Mouse (Mus musculus): ENCODE data around the gene Ifna1. TPM values are rescaled to one million over a fixed set of nuclear protein-coding genes. Genes with fewer than 3 reads are reported as not detected.
"Not testable (repeated sequence)": the region's sequence is repeated elsewhere in the genome, so short reads cannot be mapped to it uniquely, and the experiment has no call there.

Ifna1 gene
- polyA plus RNA-seq (2021) = not detected

- peaks cover 5% of the 10 kb centered on the region for H3K27me3 ChIP-seq
- CTCF ChIA-PET = interaction anchor here (1.3 kb wide), 1 partner anchor 11 kb away, joined by 4 read pairs; no protein-coding TSS in a partner anchor
- in situ Hi-C loops (cut with MboI; ENCODE audit: low pct_unique_long_range_greater_than_20kb) = loop anchor here (25.0 kb wide), 5 partner anchors 87 to 1737 kb away; partner anchors contain the start of genes Dmrta1, Gm13271, Gm13283 and Gm13290
- POLR2A ChIA-PET = no interaction called here
- TF ChIP-seq CTCF (IDR thresholded peaks at IDR 0.05) = no peak
- no peak for ATAC-seq
- DNase-seq (ENCODE audit: low read depth, low spot score) = no peak
Observed at GRCm38 (mm10) chr4:88849698-88850097, at the start of gene Ifna1. Gene Ifna1, plus strand, starts transcription at chr4:88850087.

GRCm38 (mm10) chr4:88802954-88803353 is 46.9 kb upstream of the Ifna1 start, which contains the start of gene Gm13287:
Gene Gm13287, plus strand, starts transcription at chr4:88803254.
- H3K27me3 ChIP-seq; DNase-seq (ENCODE audit: low read depth, low spot score); CTCF ChIA-PET; POLR2A ChIA-PET; ATAC-seq; in situ Hi-C loops (cut with MboI; ENCODE audit: low pct_unique_long_range_greater_than_20kb): not testable (repeated sequence)

GRCm38 (mm10) chr4:88805231-88805630 is 44.7 kb upstream of the Ifna1 start, which contains the start of gene Gm13288:
Gene Gm13288, plus strand, starts transcription at chr4:88805531.
- H3K27me3 ChIP-seq; DNase-seq (ENCODE audit: low read depth, low spot score); POLR2A ChIA-PET; ATAC-seq; CTCF ChIA-PET; in situ Hi-C loops (cut with MboI; ENCODE audit: low pct_unique_long_range_greater_than_20kb): not testable (repeated sequence)

- ATAC-seq; CTCF ChIA-PET; in situ Hi-C loops (cut with MboI; ENCODE audit: low pct_unique_long_range_greater_than_20kb); DNase-seq (ENCODE audit: low read depth, low spot score); H3K27me3 ChIP-seq; POLR2A ChIA-PET: not testable (repeated sequence)
Observed at GRCm38 (mm10) chr4:88805761-88806160, 44.1 kb upstream of the Ifna1 start.

- POLR2A ChIA-PET = no interaction called here
- TF ChIP-seq CTCF (IDR thresholded peaks at IDR 0.05) = no peak
- in situ Hi-C loops (cut with MboI; ENCODE audit: low pct_unique_long_range_greater_than_20kb) = no loop called here
- DNase-seq (ENCODE audit: low read depth, low spot score) = no peak
- CTCF ChIA-PET = no interaction called here
- no peaks in the 10 kb centered on the region for H3K27me3 ChIP-seq
- no peak for ATAC-seq
Observed at GRCm38 (mm10) chr4:88815928-88816327, 34.0 kb upstream of the Ifna1 start, which contains the start of gene Ifna7. Gene Ifna7, plus strand, starts transcription at chr4:88816228.

- no peak for TF ChIP-seq CTCF (IDR thresholded peaks at IDR 0.05)
- ATAC-seq (no peak), DNase-seq (ENCODE audit: low read depth, low spot score) (no peak)
- POLR2A ChIA-PET = no interaction called here
- in situ Hi-C loops (cut with MboI; ENCODE audit: low pct_unique_long_range_greater_than_20kb) = no loop called here
- no peaks in the 10 kb centered on the region for H3K27me3 ChIP-seq
- CTCF ChIA-PET = interaction anchor here (1.2 kb wide), 1 partner anchor 11 kb away, joined by 5 read pairs; no protein-coding TSS in a partner anchor
Observed at GRCm38 (mm10) chr4:88819659-88820058, 30.2 kb upstream of the Ifna1 start, which contains the start of gene Ifna11. Gene Ifna11, plus strand, starts transcription at chr4:88819959.

- no peaks in the 10 kb centered on the region for H3K27me3 ChIP-seq
- peak; percentile 34 for TF ChIP-seq CTCF (IDR thresholded peaks at IDR 0.05)
- DNase-seq (ENCODE audit: low read depth, low spot score) (no peak), ATAC-seq (no peak)
- in situ Hi-C loops (cut with MboI; ENCODE audit: low pct_unique_long_range_greater_than_20kb) = no loop called here
- POLR2A ChIA-PET = no interaction called here
- CTCF ChIA-PET = interaction anchor here (1.9 kb wide), 1 partner anchor 8 kb away, joined by 10 read pairs; no protein-coding TSS in a partner anchor
Observed at GRCm38 (mm10) chr4:88822995-88823394, 26.9 kb upstream of the Ifna1 start.

GRCm38 (mm10) chr4:88827116-88827515 is 22.8 kb upstream of the Ifna1 start, which contains the start of gene Ifna6:
Gene Ifna6, plus strand, starts transcription at chr4:88827416.
- POLR2A ChIA-PET; H3K27me3 ChIP-seq; CTCF ChIA-PET; DNase-seq (ENCODE audit: low read depth, low spot score); ATAC-seq: not testable (repeated sequence)
- in situ Hi-C loops (cut with MboI; ENCODE audit: low pct_unique_long_range_greater_than_20kb) = loop anchor here (25.0 kb wide), 4 partner anchors 665 to 1715 kb away; partner anchors contain the start of gene Dmrta1

DNA sequence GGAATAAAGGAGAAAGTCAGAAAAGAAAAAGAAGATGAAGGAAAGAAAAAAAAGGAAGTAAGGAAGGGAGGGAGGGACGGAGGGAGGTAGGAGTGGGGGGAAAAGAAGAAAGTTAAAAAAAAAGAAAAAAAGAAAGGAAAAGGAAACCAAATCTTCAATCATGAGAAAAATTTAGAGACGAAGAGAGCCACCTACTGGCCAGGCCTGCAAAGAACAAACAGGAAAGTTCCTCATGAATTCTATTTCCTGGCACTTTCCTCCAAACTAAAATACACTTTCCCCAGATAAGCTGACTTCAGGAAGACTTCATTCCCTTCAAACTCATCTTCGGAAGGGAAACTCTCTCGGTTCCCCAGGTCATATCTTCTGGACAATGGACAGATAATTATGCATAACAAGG is 19.4 kb upstream of the Ifna1 start:
- peak; percentile 30 for DNase-seq (ENCODE audit: low read depth, low spot score)
- POLR2A ChIA-PET = no interaction called here
- peak; percentile 97 for TF ChIP-seq CTCF (IDR thresholded peaks at IDR 0.05)
- in situ Hi-C loops (cut with MboI; ENCODE audit: low pct_unique_long_range_greater_than_20kb) = loop anchor here (5.0 to 25.0 kb wide), 5 partner anchors 258 to 1718 kb away; partner anchors contain the start of genes Dmrta1 and Ifna14
- H3K27me3 ChIP-seq = peaks cover 4% of the 10 kb centered on the region
- peak; percentile 27 for ATAC-seq
- CTCF ChIA-PET = interaction anchor here (1.0 to 3.0 kb wide), 18 partner anchors 8 to 669 kb away, joined by 3 to 31 read pairs (median 6); partner anchors contain the start of genes Ifna14 and Ifna4

GRCm38 (mm10) chr4:88835225-88835624 is 14.7 kb upstream of the Ifna1 start, which contains the start of gene Ifna5:
Gene Ifna5, plus strand, starts transcription at chr4:88835525.
- in situ Hi-C loops (cut with MboI; ENCODE audit: low pct_unique_long_range_greater_than_20kb) = loop anchor here (25.0 kb wide), 4 partner anchors 673 to 1723 kb away; partner anchors contain the start of gene Dmrta1
- H3K27me3 ChIP-seq; DNase-seq (ENCODE audit: low read depth, low spot score); ATAC-seq; CTCF ChIA-PET; POLR2A ChIA-PET: not testable (repeated sequence)

- TF ChIP-seq CTCF (IDR thresholded peaks at IDR 0.05) = peak; percentile 42
- ATAC-seq (no peak), DNase-seq (ENCODE audit: low read depth, low spot score) (no peak)
- H3K27me3 ChIP-seq = no peaks in the 10 kb centered on the region
- in situ Hi-C loops (cut with MboI; ENCODE audit: low pct_unique_long_range_greater_than_20kb) = loop anchor here (25.0 kb wide), 4 partner anchors 677 to 1727 kb away; partner anchors contain the start of gene Dmrta1
- ChIA-PET CTCF (interaction anchor here (1.1 kb wide), 1 partner anchor 10 kb away, joined by 4 read pairs; no protein-coding TSS in a partner anchor), POLR2A (no interaction called here)
Observed at GRCm38 (mm10) chr4:88838828-88839227, 11.1 kb upstream of the Ifna1 start.

Data from Patski (cell line).